Mouse (Mus musculus) fibroblast of lung, adult 2 months (primary cell): ENCODE measurements around the gene Ugt1a7c.
"Not testable (repeated sequence)": the region's sequence is repeated elsewhere in the genome, so short reads cannot be mapped to it uniquely, and the experiment has no call there.

Experiments used
- DNase-seq: peaks from one replicate; pipeline ENCODE4 v3.0.0-alpha.2; 2011; ENCODE audit warnings: low read depth

Gene Ugt1a7c

GRCm38 (mm10) chr1:88120550-88120949 lies 25.7 kb downstream of the Ugt1a7c start:
- DNase-seq: not testable (repeated sequence)

DNA sequence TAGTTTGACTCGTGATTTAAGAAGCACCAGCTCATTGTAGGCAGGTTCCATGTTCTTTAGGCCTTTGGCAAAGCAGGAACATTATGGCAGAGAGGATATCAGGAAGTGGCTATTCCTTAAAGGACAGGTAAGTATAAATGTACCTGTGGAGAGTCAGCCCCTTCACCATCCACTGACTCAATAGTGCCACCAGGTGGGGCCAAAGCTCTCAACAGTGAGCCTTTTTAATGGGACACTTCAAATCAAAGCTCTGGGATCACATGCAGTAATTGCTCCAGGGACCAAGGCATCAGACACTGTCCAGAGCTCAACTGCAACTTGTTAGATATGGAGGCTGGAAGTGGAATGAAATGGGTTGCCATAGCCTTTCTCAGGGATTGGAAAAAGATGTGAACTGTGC lies 26.7 kb downstream of the Ugt1a7c start:
- DNase-seq: not testable (repeated sequence)

GRCm38 (mm10) chr1:88125827-88126360 lies 31.0 kb downstream of the Ugt1a7c start:
- DNase-seq: not testable (repeated sequence)

DNA sequence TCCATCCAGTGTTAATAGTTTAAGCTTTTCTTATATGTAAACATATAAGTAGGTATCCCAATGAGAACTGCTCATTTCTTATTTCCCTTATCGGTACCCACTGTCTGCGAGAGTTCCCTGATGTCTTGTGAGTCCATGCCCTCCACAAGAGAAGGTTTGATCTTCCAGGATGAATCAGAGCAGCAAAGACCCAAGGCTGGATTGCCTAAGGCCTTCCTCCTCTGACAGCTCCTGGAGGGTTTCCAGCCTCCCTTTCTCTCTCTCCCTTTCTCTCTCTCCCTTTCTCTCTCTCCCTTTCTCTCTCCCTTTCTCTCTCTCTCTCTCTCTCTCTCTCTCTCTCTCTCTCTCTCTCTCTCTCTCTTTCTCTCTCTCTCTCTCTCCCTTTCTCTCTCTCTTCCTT lies 34.2 kb downstream of the Ugt1a7c start:
- not testable (repeated sequence) for DNase-seq

DNA sequence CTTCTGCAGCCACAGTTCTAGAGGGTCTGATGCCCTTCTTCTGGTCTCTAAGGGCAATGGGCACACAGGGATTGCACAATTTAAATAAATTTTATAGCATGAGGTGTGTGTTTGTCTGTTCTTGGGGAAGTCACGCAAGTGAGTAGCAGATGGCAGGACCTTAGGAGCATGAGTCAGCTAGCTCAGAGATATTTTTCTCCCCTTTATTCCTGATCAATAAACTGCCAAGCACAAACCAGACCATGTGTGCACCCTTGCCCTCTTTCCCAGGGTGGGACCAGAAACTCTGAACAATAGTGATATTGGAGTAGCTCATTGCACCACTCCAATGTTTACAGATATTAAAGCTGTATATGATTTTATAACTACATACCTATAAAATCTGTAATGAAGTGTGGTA lies 35.4 kb downstream of the Ugt1a7c start:
- not testable (repeated sequence) for DNase-seq

DNA sequence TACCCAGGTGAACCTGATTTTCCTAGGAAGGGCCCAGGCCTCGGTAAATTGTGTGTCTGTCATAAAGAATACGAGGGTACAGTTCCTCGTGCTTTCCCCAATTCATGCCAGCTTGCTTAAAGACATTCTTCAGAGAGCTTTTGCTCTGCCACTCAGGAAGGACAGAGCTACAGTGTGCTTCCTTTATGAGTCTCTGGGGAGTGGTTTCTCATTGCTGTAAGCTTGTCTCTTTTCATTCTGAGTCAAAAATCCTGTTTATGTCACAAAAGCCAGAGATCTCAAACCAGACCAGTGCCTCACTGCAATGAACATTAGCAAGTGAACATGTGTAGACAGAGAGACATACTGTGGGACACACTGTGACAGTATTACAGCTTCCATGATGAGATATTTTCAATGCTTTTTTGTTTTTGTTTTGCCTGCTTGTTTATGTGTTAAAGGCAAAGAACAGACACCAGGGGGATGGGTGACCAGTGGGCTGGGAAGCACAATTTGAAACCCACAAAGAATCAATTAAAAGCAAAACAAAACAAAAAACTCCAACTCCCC lies 39.1 kb downstream of the Ugt1a7c start:
- no peak for DNase-seq

- DNase-seq: peak; percentile 68
Observed at GRCm38 (mm10) chr1:88134457-88135011, 39.7 kb downstream of the Ugt1a7c start, which contains the start of gene Ugt1a6a. Gene Ugt1a6a, plus strand, starts transcription at chr1:88134809.

DNA sequence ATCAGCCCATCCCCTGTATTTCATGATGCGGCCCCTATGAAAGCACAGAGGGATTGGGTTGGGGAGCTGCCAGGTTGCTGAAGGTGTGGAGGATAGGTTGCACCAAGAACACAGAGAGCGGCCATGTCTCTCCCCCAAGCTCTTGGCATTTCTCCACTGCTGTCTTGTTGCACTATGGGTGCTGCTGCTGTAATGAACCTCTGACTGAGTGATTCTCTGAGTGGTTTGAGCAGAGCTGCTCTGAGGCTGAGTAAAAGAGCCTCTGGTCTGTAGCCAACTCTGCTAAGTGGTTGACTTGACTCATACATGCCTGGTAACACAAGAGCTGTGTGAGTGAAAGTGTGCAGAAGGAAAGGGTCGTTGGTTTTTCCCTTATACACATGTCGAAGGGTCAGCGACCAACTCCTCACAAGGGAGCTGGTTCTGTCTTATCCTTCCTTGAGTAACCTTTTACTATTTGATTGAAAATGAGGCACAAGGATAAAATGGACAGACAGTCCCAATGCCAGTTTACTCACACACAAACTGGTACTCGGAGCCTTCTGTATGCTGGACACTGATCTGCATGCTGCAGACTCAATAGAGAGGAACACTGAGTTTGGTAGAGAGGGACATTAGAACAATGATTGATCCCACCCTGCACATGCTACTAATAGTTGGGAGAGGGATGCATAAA lies 40.5 kb downstream of the Ugt1a7c start:
- not testable (repeated sequence) for DNase-seq

GRCm38 (mm10) chr1:88136646-88137045 lies 41.8 kb downstream of the Ugt1a7c start:
- no peak for DNase-seq

- no peak for DNase-seq
Observed at GRCm38 (mm10) chr1:88137264-88137663, 42.4 kb downstream of the Ugt1a7c start.

GRCm38 (mm10) chr1:88138145-88138544 lies 43.3 kb downstream of the Ugt1a7c start:
- no peak for DNase-seq

DNA sequence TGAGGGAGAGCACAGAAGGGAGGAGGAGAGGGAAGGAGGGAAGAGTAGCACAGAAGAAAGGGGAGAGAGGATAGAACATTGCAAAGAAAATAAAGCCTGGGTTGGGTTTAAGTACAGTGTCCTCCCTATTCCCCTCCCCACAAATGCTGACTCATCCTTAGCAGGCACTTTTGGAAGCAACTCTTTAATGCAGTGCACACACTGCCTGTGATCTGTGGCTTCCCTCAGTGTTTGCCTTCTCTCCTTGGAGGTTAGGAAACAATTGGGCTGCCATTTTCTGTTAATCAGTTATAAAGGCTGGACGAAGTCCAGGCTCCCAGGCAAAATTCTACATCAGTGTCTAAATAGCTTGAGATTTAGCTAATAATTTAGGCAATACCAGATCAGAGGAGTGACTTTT lies 45.6 kb downstream of the Ugt1a7c start:
- not testable (repeated sequence) for DNase-seq

- DNase-seq: not testable (repeated sequence)
Observed at GRCm38 (mm10) chr1:88143966-88144675, 49.3 kb downstream of the Ugt1a7c start.

- DNase-seq: not testable (repeated sequence)
Observed at GRCm38 (mm10) chr1:88145278-88145677, 50.4 kb downstream of the Ugt1a7c start.

GRCm38 (mm10) chr1:88150133-88150532 lies 55.3 kb downstream of the Ugt1a7c start:
- DNase-seq: not testable (repeated sequence)

GRCm38 (mm10) chr1:88158430-88158829 lies 63.6 kb downstream of the Ugt1a7c start:
- no peak for DNase-seq

DNA sequence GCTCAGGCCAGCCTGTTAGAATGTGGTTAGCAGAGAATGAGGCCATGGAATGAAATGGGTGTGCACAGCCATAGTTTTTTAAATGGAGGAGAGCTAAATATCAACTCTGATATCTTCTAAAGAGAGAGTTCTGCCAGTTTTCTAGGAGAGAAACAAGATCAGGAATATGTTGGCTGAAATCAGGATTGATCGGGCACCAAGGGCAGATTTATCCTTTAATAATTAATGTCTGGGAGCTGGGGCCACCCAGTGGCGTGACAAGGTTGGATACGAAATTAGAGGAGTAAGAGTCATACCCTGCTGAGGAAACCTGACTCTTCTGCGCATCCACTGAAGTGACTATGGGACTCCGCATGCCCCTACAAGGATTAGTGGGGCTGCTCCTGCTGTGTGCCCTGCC lies 70.8 kb downstream of the Ugt1a7c start, which contains the start of gene Ugt1a5:
Gene Ugt1a5 (plus strand): TSS at position 302 of the 400 bp plus-strand sequence.
- no peak for DNase-seq

- DNase-seq: not testable (repeated sequence)
Observed at GRCm38 (mm10) chr1:88172190-88172589, 77.3 kb downstream of the Ugt1a7c start.

DNA sequence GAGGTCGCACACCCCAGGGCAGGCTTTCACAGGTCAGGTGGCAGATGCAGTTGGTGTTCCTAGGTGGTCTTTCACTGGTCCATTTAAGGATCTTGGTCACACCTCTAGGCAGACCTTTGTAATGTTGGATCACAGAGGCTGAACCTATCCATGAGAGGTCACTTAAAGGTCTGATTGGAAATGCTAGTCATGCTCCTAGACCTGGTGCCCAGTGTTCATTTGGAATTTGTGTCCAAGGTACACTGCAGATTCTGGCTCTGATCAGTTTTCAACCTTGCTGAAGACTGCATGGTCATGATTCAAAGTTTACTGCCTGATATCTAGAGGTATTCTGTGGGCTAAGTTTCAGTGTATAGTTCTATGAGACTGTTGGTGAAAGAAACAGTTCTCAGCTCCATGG lies 84.8 kb downstream of the Ugt1a7c start:
- no peak for DNase-seq

- DNase-seq: no peak
Observed at GRCm38 (mm10) chr1:88186325-88186935, 91.6 kb downstream of the Ugt1a7c start.

DNA sequence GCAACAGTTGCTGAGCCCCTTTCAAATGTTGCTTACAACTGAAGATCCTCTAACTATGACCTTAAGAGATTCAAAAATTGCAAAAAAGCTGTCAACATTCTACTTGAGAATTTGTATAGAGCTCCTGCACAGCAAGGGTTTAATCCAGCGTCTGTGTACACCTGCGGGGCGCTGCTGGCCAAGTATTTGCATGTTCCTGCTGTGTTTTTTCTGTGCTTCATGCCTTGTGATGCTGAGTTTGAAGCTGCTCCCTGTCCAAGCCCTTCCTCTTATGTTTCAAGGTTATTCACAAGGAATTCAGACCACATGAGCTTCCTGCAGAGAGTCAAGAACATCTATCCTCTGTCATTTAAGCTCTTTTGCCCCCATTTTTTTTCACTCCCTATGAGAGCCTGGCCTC lies 97.3 kb downstream of the Ugt1a7c start:
- no peak for DNase-seq

- DNase-seq: no peak
Observed at GRCm38 (mm10) chr1:88195687-88196086, 100.8 kb downstream of the Ugt1a7c start.
